Mouse (Mus musculus) left cerebral cortex, adult 2 months (tissue): Measurements from ENCODE around the gene Foxo4. TPM values are rescaled to one million over a fixed set of nuclear protein-coding genes. Genes with fewer than 3 reads are reported as not detected.

Experiments used
- DNase-seq, 2 experiments: peaks; one replicate each; pipeline ENCODE4 v3.0.0; 2021 to 2022; ENCODE audit warnings: low spot score in 2 of 2, mixed read lengths in 1 of 2; ENCODE audit errors: extremely low spot score in 1 of 2
- H3K27ac ChIP-seq: fragments of 200-600 bp; 2 replicates; pipeline ENCODE4 v1.8.1; 2022
- H3K4me3 ChIP-seq: fragments of 200-600 bp; 2 replicates; pipeline ENCODE4 v1.8.1; 2022
- CTCF ChIP-seq: fragments of 200-600 bp; IDR thresholded peaks from 2 replicates; pipeline ENCODE4 v1.8.1; 2022; ENCODE audit warnings: antibody characterized with exemption, mild to moderate bottlenecking, moderate library complexity
- intact Hi-C: fragments of 180-260 bp; cut with DNase I; formaldehyde crosslinking; loops from one replicate; pipeline ENCODE4 v1.15.1; 2025
- total RNA-seq, 2 experiments: library from RNA; stranded (reverse); gene quantifications; 2 replicates each; pipeline ENCODE4 v1.2.3; 2021

The Foxo4 gene
- total RNA-seq, 2 experiments from 2014 or later, result 16.6 to 18.1 TPM

DNA sequence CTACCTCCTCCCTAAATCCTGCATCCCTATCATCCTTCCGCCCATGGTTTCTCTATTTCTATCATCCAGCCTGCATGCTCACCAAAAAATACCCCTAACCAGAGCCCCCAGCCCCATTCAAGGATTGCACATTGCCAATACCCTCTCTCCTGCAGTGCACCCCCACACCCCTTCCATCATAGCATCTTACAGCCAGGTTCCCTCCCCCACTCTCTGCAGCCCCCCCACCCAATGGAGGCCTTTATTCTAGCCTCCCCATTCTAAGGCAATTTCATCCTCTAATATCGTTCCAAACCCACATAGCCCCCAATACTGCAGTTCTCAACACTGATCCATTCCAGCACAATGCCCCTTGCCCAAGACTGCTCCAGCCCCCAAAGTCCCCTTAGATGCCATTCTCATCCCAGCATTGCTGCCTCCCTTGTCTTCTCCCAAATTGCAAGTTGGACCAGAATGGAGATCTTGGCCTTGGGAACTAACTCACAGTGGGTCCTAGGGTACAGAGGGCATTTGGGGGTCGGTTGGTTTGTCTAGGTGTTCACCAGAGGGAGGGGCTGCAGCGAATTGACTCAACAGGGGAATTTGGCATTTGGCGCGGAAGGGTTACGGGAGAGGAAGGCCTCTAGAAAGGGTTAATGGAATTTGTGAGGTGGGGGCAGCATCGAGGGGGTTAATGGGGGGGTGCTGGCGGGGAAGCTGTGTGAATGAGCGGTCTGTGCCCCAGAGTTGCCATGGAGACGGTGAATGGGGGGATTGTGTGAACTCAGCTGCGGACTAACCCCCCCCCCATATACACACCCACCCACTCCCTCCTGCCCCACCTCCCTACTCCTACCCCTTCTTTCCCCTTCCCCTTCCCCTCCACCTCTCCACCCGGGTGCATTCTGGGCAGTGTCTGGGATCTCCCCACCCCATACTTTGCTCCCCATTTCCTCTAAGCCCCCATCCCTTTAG is 45.4 kb downstream of the Foxo4 start:
- no peak for TF ChIP-seq CTCF
- intact Hi-C loops, result loop anchor here (2.0 kb wide), 1 partner anchor 29 kb away; no protein-coding TSS in a partner anchor
- no peak for DNase-seq
- Histone ChIP-seq H3K27ac (peak overlapping the region; percentile 84), H3K4me3 (peak overlapping the region; percentile 58)

DNA sequence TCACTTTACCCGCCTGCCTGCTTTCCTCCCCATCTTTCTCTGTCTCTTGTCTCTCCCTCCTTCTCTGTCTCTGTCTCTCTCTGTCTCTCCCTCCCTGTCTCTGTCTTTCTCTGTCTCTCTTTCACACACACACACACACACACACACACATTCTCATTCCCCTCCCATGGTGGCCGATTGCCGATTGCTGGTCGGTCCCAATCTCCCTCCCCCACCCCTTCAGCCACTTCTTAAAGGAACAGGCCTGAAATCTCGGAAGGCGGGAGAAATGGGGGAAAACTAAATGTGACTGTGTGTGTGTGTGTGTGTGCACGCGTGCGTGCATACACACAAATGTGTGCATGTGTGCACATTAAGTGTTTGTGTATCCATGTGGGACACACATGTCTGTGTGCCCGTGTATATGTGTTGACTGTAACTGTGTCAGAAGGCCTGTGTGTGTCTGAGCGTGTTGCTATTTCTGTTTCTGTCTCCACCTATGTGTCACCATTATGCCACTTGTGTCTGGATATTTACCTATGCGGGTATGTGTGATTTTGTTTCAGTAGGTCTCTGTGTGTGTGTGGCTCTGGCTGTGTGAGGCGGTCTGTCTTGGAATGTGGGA is 46.2 kb downstream of the Foxo4 start:
- no peak for TF ChIP-seq CTCF
- peak overlapping the region; percentile 58 for H3K4me3 ChIP-seq
- no peak for DNase-seq
- H3K27ac ChIP-seq, result peak overlapping the region; percentile 57
- intact Hi-C loops, result loop anchor here (2.0 kb wide), 1 partner anchor 28 kb away; no protein-coding TSS in a partner anchor

DNA sequence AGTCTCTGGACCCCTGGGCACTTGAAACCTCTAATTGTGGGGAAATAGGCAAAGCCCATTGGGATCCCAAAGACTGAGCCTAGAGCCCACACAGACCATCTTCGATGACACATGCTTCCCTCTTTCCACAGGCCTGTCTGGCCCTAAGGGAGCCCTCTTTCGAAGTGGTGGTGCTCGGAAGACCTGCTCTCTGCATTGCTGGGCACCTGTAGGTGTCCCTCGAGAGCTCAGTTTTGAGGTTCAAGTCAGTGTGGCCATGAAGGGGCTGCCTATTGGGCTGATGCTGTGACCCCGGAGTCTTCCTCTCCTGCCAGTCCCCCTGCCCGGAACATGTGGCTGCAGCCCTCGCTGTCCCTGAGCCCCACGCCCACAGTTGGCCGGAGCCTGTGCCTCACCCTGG is 47.3 kb downstream of the Foxo4 start:
- intact Hi-C loops, result loop anchor here (2.0 kb wide), 1 partner anchor 27 kb away; no protein-coding TSS in a partner anchor
- no peak overlapping the region; the same call in 1 of the 2 replicates for H3K27ac ChIP-seq
- no peak for DNase-seq
- H3K4me3 ChIP-seq, result peak overlapping the region; percentile 46
- peak; percentile 20 for TF ChIP-seq CTCF

DNA sequence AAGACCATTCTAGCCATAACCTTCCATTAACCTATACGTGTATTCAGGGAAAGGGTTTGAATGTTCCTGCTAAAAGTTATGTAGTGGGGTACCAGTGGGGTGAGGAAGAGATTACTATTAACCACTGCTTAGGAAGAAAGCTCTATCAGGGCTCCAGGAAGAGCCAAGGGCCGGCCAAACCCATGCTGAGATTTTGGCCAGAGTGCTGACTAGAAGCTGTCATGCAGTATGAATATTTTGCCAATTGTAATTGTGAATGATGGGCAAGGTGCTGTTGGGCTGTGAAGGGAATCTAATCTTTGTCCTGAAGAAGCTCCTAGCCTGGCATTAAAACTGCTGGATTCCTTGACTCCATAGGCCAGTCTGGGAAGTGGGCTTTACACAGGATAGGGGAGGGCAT is 50.3 kb downstream of the Foxo4 start:
- Histone ChIP-seq H3K27ac (no peak overlapping the region), H3K4me3 (no peak overlapping the region)
- no peak for DNase-seq
- intact Hi-C loops, result no loop called here
- no peak for TF ChIP-seq CTCF

DNA sequence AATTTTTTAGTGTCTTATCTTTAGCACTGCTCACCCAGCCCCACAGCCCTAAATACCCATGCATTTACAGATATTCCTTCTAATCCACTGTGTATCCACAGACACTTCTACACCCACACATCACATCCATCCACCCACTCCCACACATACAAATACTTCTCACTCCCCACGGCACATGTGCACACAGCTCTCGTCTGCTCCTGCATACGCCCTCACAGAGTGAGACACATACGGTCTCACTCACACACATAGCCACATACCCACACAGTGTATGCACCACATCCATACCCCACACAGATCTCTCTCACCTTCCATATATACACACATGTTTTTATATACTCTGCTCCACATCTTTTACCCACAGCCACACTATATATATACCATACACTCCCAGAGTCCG is 55.0 kb downstream of the Foxo4 start:
- DNase-seq, result no peak
- TF ChIP-seq CTCF, result no peak
- no peak overlapping the region for H3K27ac ChIP-seq
- intact Hi-C loops, result no loop called here
- H3K4me3 ChIP-seq, result no peak overlapping the region

Other genes with a start within 250 kb of the Foxo4 start
- gene Tex11, start 194.9 kb upstream of the Foxo4 start, total RNA-seq, result under 1 TPM in 1 of 2 experiments, not detected in 1; 0.09 TPM
- 1 to 10 TPM; 7.1 to 8.8 TPM for gene Slc7a3, start 168.5 kb upstream of the Foxo4 start, total RNA-seq
- 10 to 100 TPM; 76.8 to 81.7 TPM for gene Snx12, start 32.0 kb upstream of the Foxo4 start, total RNA-seq
- gene Gm614, start 9.5 kb downstream of the Foxo4 start, total RNA-seq, result not detected
- gene Il2rg, start 13.7 kb downstream of the Foxo4 start, total RNA-seq, result 1 to 10 TPM; 1.4 to 2.0 TPM
- not detected for gene Gm20489, start 14.5 kb downstream of the Foxo4 start, total RNA-seq
- gene Med12, start 19.5 kb downstream of the Foxo4 start, total RNA-seq, result 10 to 100 TPM; 21.8 to 25.8 TPM
- 100 to 1,000 TPM; 159 to 160 TPM for gene Nlgn3, start 44.6 kb downstream of the Foxo4 start, total RNA-seq
- 1 to 10 TPM; 6.4 to 8.8 TPM for gene Gjb1, start 121.8 kb downstream of the Foxo4 start, total RNA-seq
- 100 to 1,000 TPM; 142 to 174 TPM for gene Zmym3, start 166.3 kb downstream of the Foxo4 start, total RNA-seq
- gene Nono, start 174.8 kb downstream of the Foxo4 start, total RNA-seq, result 100 to 1,000 TPM in 1 of 2 experiments, 10 to 100 TPM in 1; 98.2 to 123 TPM
- 1 to 10 TPM in 1 of 2 experiments, under 1 TPM in 1; 0.68 to 1.2 TPM for gene Itgb1bp2, start 194.6 kb downstream of the Foxo4 start, total RNA-seq